9 mouse cellular contexts compared by ENCODE assay signal in genomic region chr11:20460501-20460921, GRCm38 (mm10).
DNase-seq lines count a peak whose midpoint lies in the region; ATAC-seq lines count a peak whose summit lies in the region.
"Had no signal": no experiment of that assay in that cellular context is flagged by ENCODE, and none has a peak within 500 bp of the region (broad histone marks: within the 10 kb centered on the region; RNA-seq: fewer than 3 reads in every experiment).

No protein-coding gene starts in this region.

- no peaks in the 10 kb centered on the region for H3K9me3 ChIP-seq in heart, embryonic 15.5 days (replicated peaks)
- H3K9me3 ChIP-seq in neural tube, embryonic 15.5 days (replicated peaks), result no peaks in the 10 kb centered on the region
- H3K9me3 ChIP-seq in stomach, embryonic 16.5 days (replicated peaks; ENCODE audit: control insufficient read depth, low read length), result no peaks in the 10 kb centered on the region
- H3K9me3 ChIP-seq: midbrain, embryonic 12.5 days had no signal

- H3K4me3 ChIP-seq in heart, embryonic 15.5 days, result no peak overlapping the region
- no peak overlapping the region for H3K4me3 ChIP-seq in neural tube, embryonic 15.5 days (replicated peaks)
- H3K4me3 ChIP-seq in stomach, embryonic 16.5 days (replicated peaks; ENCODE audit: low read length), result no peak overlapping the region
- H3K4me3 ChIP-seq: midbrain, embryonic 12.5 days had no signal

- DNase-seq in heart, adult 8-10 months (ENCODE audit: low spot score), result no peak
- no peak for DNase-seq in neural tube, embryonic 10.5 days (ENCODE audit: extremely low spot score, low spot score)
- peak; percentile 55 for DNase-seq in gastrocnemius, postnatal 25 days
- no peak for DNase-seq in spleen, postnatal 10 days (ENCODE audit: low spot score in 2 of 2)
- no peak for DNase-seq in ovary, adult 18-20 months (ENCODE audit: low spot score)

- no peaks in the 10 kb centered on the region for H3K36me3 ChIP-seq in heart, embryonic 15.5 days
- no peaks in the 10 kb centered on the region for H3K36me3 ChIP-seq in neural tube, embryonic 15.5 days
- H3K36me3 ChIP-seq in stomach, embryonic 16.5 days (ENCODE audit: control insufficient read depth, insufficient read depth, low read length), result no peaks in the 10 kb centered on the region
- H3K36me3 ChIP-seq: midbrain, embryonic 12.5 days had no signal

- 43% methylated on average over 7 of the region's 7 CpGs for WGBS in heart, embryonic 15.5 days
- 56% methylated on average over 7 of the region's 7 CpGs for WGBS in neural tube, embryonic 15.5 days
- WGBS in stomach, embryonic 16.5 days, result 36% methylated on average over 7 of the region's 7 CpGs

- ATAC-seq in heart, embryonic 15.5 days (replicated peaks; ENCODE audit: insufficient number of reproducible peaks, insufficient read depth, low FRiP score, low read depth), result 0 out of 2 replicates have a peak, but pooled peaks have one; percentile 10
- peak; percentile 54; the same call in 1 of the 2 replicates for ATAC-seq in neural tube, embryonic 15.5 days (ENCODE audit: low FRiP score)
- ATAC-seq in stomach, embryonic 16.5 days (ENCODE audit: insufficient read depth, low FRiP score), result no peak

- peaks cover 21% of the 10 kb centered on the region for H3K4me1 ChIP-seq in heart, embryonic 15.5 days (replicated peaks)
- H3K4me1 ChIP-seq in neural tube, embryonic 15.5 days, result peaks cover 9% of the 10 kb centered on the region
- peaks cover 11% of the 10 kb centered on the region for H3K4me1 ChIP-seq in stomach, embryonic 16.5 days (ENCODE audit: control insufficient read depth, insufficient read depth, low read length)

- 0 out of 2 replicates have a peak overlapping the region, but pooled peaks have one; percentile 7 for H3K27ac ChIP-seq in heart, embryonic 15.5 days
- peak overlapping the region; percentile 63 for H3K27ac ChIP-seq in neural tube, embryonic 15.5 days (replicated peaks)
- H3K27ac ChIP-seq in stomach, embryonic 16.5 days (ENCODE audit: low read length), result no peak overlapping the region
- H3K27ac ChIP-seq: midbrain, embryonic 12.5 days had no signal

- peaks cover 9% of the 10 kb centered on the region; the same call in 1 of the 2 replicates for H3K27me3 ChIP-seq in heart, embryonic 15.5 days
- no peaks in the 10 kb centered on the region for H3K27me3 ChIP-seq in neural tube, embryonic 15.5 days (replicated peaks)
- H3K27me3 ChIP-seq in stomach, embryonic 16.5 days (ENCODE audit: control insufficient read depth, insufficient read depth, low read length), result no peaks in the 10 kb centered on the region

- no peak overlapping the region for H3K4me2 ChIP-seq in heart, embryonic 15.5 days
- H3K4me2 ChIP-seq in neural tube, embryonic 15.5 days, result no peak overlapping the region
- no peak overlapping the region for H3K4me2 ChIP-seq in stomach, embryonic 16.5 days (ENCODE audit: low read depth, low read length)
- H3K4me2 ChIP-seq: midbrain, embryonic 12.5 days had no signal

- no peak overlapping the region for H3K9ac ChIP-seq in heart, embryonic 15.5 days
- no peak overlapping the region for H3K9ac ChIP-seq in neural tube, embryonic 15.5 days (replicated peaks)
- peak overlapping the region; percentile 2; the same call in 1 of the 2 replicates for H3K9ac ChIP-seq in stomach, embryonic 16.5 days (ENCODE audit: low read length)
- H3K9ac ChIP-seq: midbrain, embryonic 12.5 days had no signal
